Mouse (Mus musculus) spleen, adult 2 months (tissue): ENCODE results near the gene Fth1.

Source experiments
- CTCF ChIP-seq: fragments of 200-500 bp; IDR thresholded peaks from 2 replicates; pipeline ENCODE4 v1.5.1; 2011; ENCODE audit warnings: mild to moderate bottlenecking, inconsistent platforms; ENCODE audit not compliant: insufficient read depth, insufficient read length, insufficient replicate concordance; ENCODE audit errors: extremely low read depth
- POLR2A ChIP-seq: fragments of 200-500 bp; IDR thresholded peaks from 2 replicates; pipeline ENCODE4 v1.6.1; 2011; ENCODE audit warnings: low read depth, low read length, inconsistent platforms

GRCm38 (mm10) chr19:9985900-9986421 is 5.6 kb downstream of the Fth1 start:
- TF ChIP-seq POLR2A (no peak), CTCF (no peak)
